Mouse (Mus musculus) heart, embryonic 14.5 days (tissue): ENCODE results near the gene Nlrx1. TPM values are rescaled to one million over a fixed set of nuclear protein-coding genes. Genes with fewer than 3 reads are reported as not detected.

Source experiments
- ATAC-seq: fragments of 200-750 bp; cut with Nextera tagmentation; 2 replicates; pipeline ENCODE4 v1.8.0; 2017; ENCODE audit warnings: low read depth, moderate TSS enrichment; ENCODE audit not compliant: insufficient number of reproducible peaks, insufficient read depth, low FRiP score
- H3K27ac ChIP-seq, 2 experiments: fragments of 200-500 bp in 1 of 2; fragments of 300-500 bp in 1 of 2; sonication (generic) in 1 of 2; replicated peaks in 1 of 2; 2 replicates each; pipeline ENCODE4 v1.5.1; 2012 to 2014; ENCODE audit warnings: low read depth in 2 of 2, low read length in 2 of 2, control low read depth in 1 of 2, mild to moderate bottlenecking in 1 of 2, mixed read lengths in 1 of 2; ENCODE audit not compliant: control insufficient read depth in 1 of 2, insufficient read depth in 1 of 2
- H3K27me3 ChIP-seq: fragments of 300-500 bp; sonication (generic); 2 replicates; pipeline ENCODE4 v1.6.1; 2014; ENCODE audit warnings: mild to moderate bottlenecking, low read length, control low read depth; ENCODE audit not compliant: control insufficient read depth, insufficient read depth
- H3K36me3 ChIP-seq: fragments of 300-500 bp; sonication (generic); 2 replicates; pipeline ENCODE4 v1.6.1; 2014; ENCODE audit warnings: mild to moderate bottlenecking, control low read depth, low read length, mixed read lengths; ENCODE audit not compliant: control insufficient read depth, insufficient read depth
- H3K4me1 ChIP-seq, 2 experiments: fragments of 200-500 bp in 1 of 2; fragments of 300-500 bp in 1 of 2; sonication (generic) in 1 of 2; 2 replicates each; pipeline ENCODE4 v1.6.1; 2012 to 2014; ENCODE audit warnings: low read length in 2 of 2, control low read depth in 1 of 2, mixed read lengths in 1 of 2; ENCODE audit not compliant: control insufficient read depth in 2 of 2, insufficient read depth in 2 of 2
- H3K4me2 ChIP-seq: fragments of 300-500 bp; sonication (generic); 2 replicates; pipeline ENCODE4 v1.6.1; 2014; ENCODE audit warnings: mild to moderate bottlenecking, low read length
- H3K4me3 ChIP-seq, 2 experiments: fragments of 200-500 bp in 1 of 2; fragments of 300-500 bp in 1 of 2; sonication (generic) in 1 of 2; 2 replicates each; pipeline ENCODE4 v1.5.1; 2012 to 2014; ENCODE audit warnings: low read length in 2 of 2, mild to moderate bottlenecking in 2 of 2, control low read depth in 1 of 2, low read depth in 1 of 2, moderate library complexity in 1 of 2; ENCODE audit not compliant: control insufficient read depth in 1 of 2, insufficient read depth in 1 of 2
- H3K9ac ChIP-seq: fragments of 300-500 bp; sonication (generic); 2 replicates; pipeline ENCODE4 v1.6.1; 2014; ENCODE audit warnings: mild to moderate bottlenecking, low read length
- H3K9me3 ChIP-seq: fragments of 300-500 bp; sonication (generic); 2 replicates; pipeline ENCODE4 v1.6.1; 2016; ENCODE audit warnings: low read length, control low read depth; ENCODE audit not compliant: control insufficient read depth
- WGBS: fragments of 180-500 bp; shearing (Covaris S2); extraction: QIAGEN DNeasy Blood & Tissue Kit; methylation state at CpG from one replicate; pipeline ENCODE4 v1.1.7; 2014; 5-methylcytosine and 5-hydroxymethylcytosine counted together
- polyA plus RNA-seq: library from polyadenylated mRNA; unstranded; fragments of >200 nt; fragmentation: Nextera tagmentation; extraction: Ambion mirVana; gene quantifications from 2 replicates; pipeline ENCODE4 v1.2.1, GENCODE M21; 2014

Nlrx1 gene
- polyA plus RNA-seq, 1 experiment from 2014 or later, result 7.0 TPM

DNA sequence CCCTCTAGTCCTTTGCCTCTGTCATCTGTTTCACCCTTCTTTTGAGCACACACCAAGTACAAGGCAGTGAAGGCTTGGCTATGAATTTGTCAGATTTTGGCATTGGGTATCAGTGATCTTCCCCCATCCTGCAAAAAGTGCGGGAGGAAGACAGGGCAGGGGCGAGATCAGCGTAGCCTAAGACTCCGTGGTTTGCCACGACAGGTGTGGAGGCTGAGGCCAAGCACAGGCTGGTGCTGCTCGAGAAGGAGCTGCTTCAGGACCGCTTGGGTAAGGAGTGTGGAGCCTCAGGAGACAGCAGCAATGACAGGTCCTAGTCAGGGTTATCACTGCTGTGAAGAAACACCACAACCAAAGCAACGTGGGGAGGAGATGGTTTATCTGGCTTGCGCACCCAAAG is 27.0 kb downstream of the Nlrx1 start:
- H3K4me2 ChIP-seq, result no peak overlapping the region
- H3K36me3 ChIP-seq, result no peaks in the 10 kb centered on the region
- ATAC-seq, result no peak
- no peak overlapping the region for H3K4me3 ChIP-seq
- H3K27ac ChIP-seq, result no peak overlapping the region
- H3K27me3 ChIP-seq, result no peaks in the 10 kb centered on the region
- 55% methylated on average over 9 of the region's 9 CpGs for WGBS
- H3K9ac ChIP-seq, result no peak overlapping the region
- H3K4me1 ChIP-seq, result no peaks in the 10 kb centered on the region
- H3K9me3 ChIP-seq, result no peaks in the 10 kb centered on the region

DNA sequence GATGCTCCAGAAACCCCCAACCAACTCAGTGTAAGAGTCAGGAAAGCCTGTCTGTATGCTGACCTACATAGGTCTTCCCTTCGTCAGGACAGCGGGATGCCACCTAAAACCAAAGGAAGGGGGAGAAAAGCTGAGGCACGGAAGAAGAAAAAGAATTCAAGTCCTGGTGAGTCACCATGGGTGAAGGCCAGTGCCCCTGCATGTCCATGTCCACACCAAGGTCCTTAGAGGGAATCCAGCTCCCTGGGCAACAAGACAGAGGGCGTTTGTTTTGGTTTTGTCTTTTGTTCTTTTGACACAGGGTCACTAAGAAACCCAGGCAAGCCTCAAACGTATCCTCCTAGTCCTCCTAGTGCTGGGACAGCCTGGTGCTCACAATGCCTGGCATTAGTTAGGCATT is 27.5 kb downstream of the Nlrx1 start:
- Histone ChIP-seq H3K9ac (no peak overlapping the region), H3K9me3 (no peaks in the 10 kb centered on the region), H3K4me3 (no peak overlapping the region), H3K4me1 (no peaks in the 10 kb centered on the region), H3K27ac (no peak overlapping the region), H3K4me2 (no peak overlapping the region), H3K27me3 (no peaks in the 10 kb centered on the region), H3K36me3 (no peaks in the 10 kb centered on the region)
- no peak for ATAC-seq
- WGBS, result 56% methylated on average over 5 of the region's 5 CpGs

DNA sequence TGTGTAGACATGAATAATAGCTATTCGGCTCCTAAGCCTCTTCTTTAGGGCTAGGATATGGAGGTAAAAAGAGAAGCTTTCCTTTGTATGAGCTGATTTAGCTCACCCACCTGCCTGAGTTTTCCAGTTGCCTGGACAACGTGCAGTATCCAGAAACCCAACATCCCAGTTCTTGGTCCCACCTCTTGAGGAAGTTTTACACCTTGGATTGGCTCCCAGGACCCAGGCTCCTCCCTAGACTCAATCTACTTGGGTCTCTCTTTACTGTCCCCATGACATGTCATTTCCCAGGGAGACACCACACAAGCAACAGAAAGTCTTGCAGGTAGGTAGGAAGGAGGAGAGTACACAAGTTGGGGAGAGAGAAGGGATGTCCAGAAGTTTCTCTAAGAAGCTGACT is 28.0 kb downstream of the Nlrx1 start, which contains the start of gene Ccdc153:
Ccdc153 (plus strand) TSS at position 278 of the 400 bp plus-strand sequence.
- ATAC-seq, result no peak

DNA sequence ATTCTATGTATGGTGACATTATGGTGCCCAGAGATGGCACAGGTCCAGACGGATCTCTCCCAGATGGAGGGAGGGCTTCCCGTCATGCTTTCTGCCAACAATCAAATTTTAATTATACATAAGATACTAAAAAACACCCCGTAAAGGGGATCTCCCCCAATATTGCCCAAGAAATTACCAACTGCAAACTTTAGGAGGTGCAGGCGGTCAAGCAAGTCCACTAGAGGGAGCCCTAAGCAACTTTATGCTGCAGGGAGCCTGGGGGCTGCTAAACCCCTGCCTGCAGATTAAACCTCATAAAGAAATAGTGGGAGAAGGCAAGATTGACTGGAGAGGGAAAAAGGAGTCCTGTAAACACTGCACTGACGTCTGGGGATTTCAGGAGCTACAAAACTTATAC is 29.0 kb downstream of the Nlrx1 start:
- Histone ChIP-seq H3K4me3 (no peak overlapping the region), H3K4me2 (no peak overlapping the region), H3K9me3 (no peaks in the 10 kb centered on the region), H3K27me3 (no peaks in the 10 kb centered on the region), H3K36me3 (no peaks in the 10 kb centered on the region), H3K9ac (no peak overlapping the region), H3K27ac (no peak overlapping the region), H3K4me1 (0 out of 4 replicates have a peak, but pooled peaks cover 0 to 1% of the 10 kb centered on the region in 2 experiments)
- 9% methylated on average over 5 of the region's 5 CpGs for WGBS
- no peak for ATAC-seq

More for the DNA sequence above, 28.0 kb downstream of the Nlrx1 start, which contains the start of gene Ccdc153:
- Histone ChIP-seq H3K4me3 (no peak within 1 kb of the TSS), H3K4me2 (no peak within 1 kb of the TSS), H3K27me3 (no peaks in the 10 kb centered on the region), H3K4me1 (no peaks in the 10 kb centered on the region), H3K36me3 (no peaks in the 10 kb centered on the region), H3K27ac (no peak within 1 kb of the TSS), H3K9me3 (no peaks in the 10 kb centered on the region), H3K9ac (no peak within 1 kb of the TSS)
- WGBS, result 47% methylated on average over 2 of the region's 2 CpGs

DNA sequence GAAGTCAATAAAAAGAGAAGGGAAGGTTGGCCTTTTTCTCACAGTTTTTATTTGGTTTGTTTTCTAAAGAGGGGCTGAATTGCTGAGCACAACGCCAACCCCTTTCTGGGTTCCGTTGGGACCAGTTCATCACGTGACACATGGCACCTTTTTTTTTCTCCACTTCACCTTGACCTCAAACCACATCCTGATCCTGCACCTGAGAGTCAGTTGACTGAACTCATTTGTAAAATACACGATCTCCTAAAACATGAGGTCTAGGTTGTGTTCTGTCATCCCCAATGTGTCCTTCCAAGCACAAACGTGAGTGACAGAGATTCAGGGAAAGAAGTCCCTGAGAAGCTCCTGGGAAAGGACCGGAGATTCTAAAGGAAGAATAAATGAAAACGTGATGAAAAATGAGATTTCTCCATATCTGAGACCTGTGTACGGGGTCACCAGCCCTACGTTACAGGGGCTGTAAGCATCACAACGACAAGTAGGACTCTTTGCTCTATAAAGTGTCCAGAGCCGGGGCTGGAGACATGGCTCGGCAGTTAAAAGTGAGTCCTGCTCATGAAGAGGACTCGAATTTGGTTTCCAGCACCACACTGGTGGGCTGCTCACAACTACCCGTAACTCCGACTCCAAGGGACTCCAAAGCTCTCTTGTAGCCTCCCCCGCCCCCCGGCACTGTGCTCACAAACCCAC is 29.8 kb downstream of the Nlrx1 start:
- 74% methylated on average over 17 of the region's 17 CpGs for WGBS
- no peak overlapping the region for H3K4me2 ChIP-seq
- H3K4me1 ChIP-seq, result 0 out of 4 replicates have a peak, but pooled peaks cover 0 to 2% of the 10 kb centered on the region in 2 experiments
- no peaks in the 10 kb centered on the region for H3K27me3 ChIP-seq
- no peaks in the 10 kb centered on the region for H3K9me3 ChIP-seq
- H3K9ac ChIP-seq, result no peak overlapping the region
- ATAC-seq, result no peak
- H3K36me3 ChIP-seq, result no peaks in the 10 kb centered on the region
- no peak overlapping the region for H3K27ac ChIP-seq
- no peak overlapping the region for H3K4me3 ChIP-seq

DNA sequence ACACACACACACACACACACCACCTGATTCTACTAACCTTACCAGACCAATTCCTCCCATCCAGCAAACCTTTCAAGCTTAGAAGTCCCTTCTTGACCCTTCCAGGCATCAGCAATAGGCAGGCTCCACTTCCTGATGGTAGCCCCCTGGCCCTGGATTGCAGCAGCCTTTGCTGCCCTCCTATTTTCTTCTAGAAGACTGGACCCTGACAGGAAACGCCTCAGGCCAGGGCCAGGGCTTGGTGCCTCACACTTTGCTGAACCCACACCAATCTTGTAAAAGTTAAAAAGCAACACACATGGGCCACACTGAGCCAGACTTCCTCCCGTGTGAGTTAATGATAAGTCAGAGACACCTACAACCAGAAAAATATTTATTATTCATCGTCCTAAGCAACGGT is 31.3 kb downstream of the Nlrx1 start:
- H3K4me3 ChIP-seq, result no peak overlapping the region
- WGBS, result 65% methylated on average over 4 of the region's 4 CpGs
- peaks cover 0 to 7% of the 10 kb centered on the region in 2 experiments; a peak in 2 of 4 replicates for H3K4me1 ChIP-seq
- no peaks in the 10 kb centered on the region for H3K36me3 ChIP-seq
- no peak overlapping the region for H3K9ac ChIP-seq
- H3K4me2 ChIP-seq, result no peak overlapping the region
- H3K9me3 ChIP-seq, result no peaks in the 10 kb centered on the region
- no peak overlapping the region for H3K27ac ChIP-seq
- H3K27me3 ChIP-seq, result no peaks in the 10 kb centered on the region
- ATAC-seq, result no peak

DNA sequence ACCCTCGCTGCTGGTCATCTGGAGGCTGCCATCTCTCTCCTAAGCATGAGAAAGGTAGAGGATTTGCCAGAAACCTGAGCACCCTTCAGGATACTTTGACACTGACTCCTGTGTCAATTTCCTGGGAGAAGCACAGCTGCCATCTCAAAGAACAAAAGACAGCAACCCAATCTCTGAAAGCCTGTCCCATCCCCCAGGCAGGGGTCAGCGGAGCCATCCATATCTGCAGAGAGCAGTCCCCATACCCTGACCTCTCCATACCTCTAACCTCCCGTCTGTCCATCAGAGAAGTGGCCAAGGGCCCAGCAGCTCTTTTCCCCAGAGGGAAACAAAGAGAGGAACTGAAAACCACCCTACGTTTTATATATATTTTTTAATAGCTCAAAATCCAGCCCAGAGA is 31.8 kb downstream of the Nlrx1 start:
- Histone ChIP-seq H3K27ac (no peak overlapping the region), H3K27me3 (no peaks in the 10 kb centered on the region), H3K4me2 (no peak overlapping the region), H3K9ac (no peak overlapping the region), H3K4me3 (no peak overlapping the region), H3K4me1 (peaks cover 2 to 12% of the 10 kb centered on the region in 2 experiments; a peak in 3 of 4 replicates), H3K36me3 (no peaks in the 10 kb centered on the region), H3K9me3 (no peaks in the 10 kb centered on the region)
- no peak for ATAC-seq
- 60% methylated on average over 4 of the region's 4 CpGs for WGBS
